In genomic region chr17:72278296-72278695, GRCm38 (mm10) we compare ENCODE assay signal across 30 mouse cellular contexts.
DNase-seq lines count a peak whose midpoint lies in the region; ATAC-seq and TF ChIP-seq lines count a peak whose summit lies in the region.
"Had no signal": no experiment of that assay in that cellular context is flagged by ENCODE, and none has a peak within 500 bp of the region (broad histone marks: within the 10 kb centered on the region; RNA-seq: fewer than 3 reads in every experiment).

No protein-coding gene starts in this region.

- no peaks in the 10 kb centered on the region for H3K79me2 ChIP-seq in heart, adult 2 months (replicated peaks; ENCODE audit: control insufficient read depth, insufficient read depth, low read length)

- H3K4me2 ChIP-seq in midbrain, postnatal 0 days (ENCODE audit: low read depth, low read length, poor library complexity, severe bottlenecking) = no peak overlapping the region
- no peak overlapping the region for H3K4me2 ChIP-seq in midbrain, embryonic 15.5 days
- H3K4me2 ChIP-seq in kidney, embryonic 16.5 days (replicated peaks; ENCODE audit: low read depth, low read length) = no peak overlapping the region
- H3K4me2 ChIP-seq: embryonic facial prominence, embryonic 15.5 days; forebrain, embryonic 12.5 days; heart, embryonic 11.5 days; hindbrain, embryonic 13.5 days; liver, embryonic 15.5 days; midbrain, embryonic 11.5 days; stomach, embryonic 15.5 days had no signal

- H3K9ac ChIP-seq in heart, adult 2 months (ENCODE audit: low read depth, low read length) = no peak overlapping the region
- H3K9ac ChIP-seq in midbrain, postnatal 0 days (replicated peaks; ENCODE audit: low read length, poor library complexity, severe bottlenecking) = no peak overlapping the region
- H3K9ac ChIP-seq in midbrain, embryonic 15.5 days = no peak overlapping the region
- H3K9ac ChIP-seq in kidney, embryonic 16.5 days (replicated peaks; ENCODE audit: low read length) = no peak overlapping the region
- H3K9ac ChIP-seq: embryonic facial prominence, embryonic 15.5 days; forebrain, embryonic 12.5 days; forebrain, postnatal 0 days; hindbrain, embryonic 13.5 days; liver, embryonic 15.5 days; stomach, embryonic 15.5 days had no signal

- no peak for TF ChIP-seq EP300 in heart, adult 2 months (IDR thresholded peaks at IDR 0.05; ENCODE audit: insufficient read depth, low read depth, low read length)

- no peak for DNase-seq in heart, adult 2 months
- DNase-seq in heart, postnatal 4 days = no peak
- DNase-seq in midbrain, postnatal 0 days (ENCODE audit: low spot score) = no peak
- DNase-seq in R1 (ENCODE audit: low read depth, low spot score) (peak; percentile 61), MN1 (ENCODE audit: low spot score) (no peak)
- DNase-seq: adrenal gland, adult 8-10 months; cerebellum, adult 2 months; cerebellum, postnatal 25 days; forebrain, postnatal 0 days; heart, postnatal 36 days; kidney, adult 2 months; kidney, postnatal 4 days; layer of hippocampus, adult 9-11 months; liver; lung, postnatal 36 days; right cerebral cortex, postnatal 14 days; thymus, postnatal 14 days had no signal

- no peaks in the 10 kb centered on the region for H3K9me3 ChIP-seq in midbrain, postnatal 0 days (ENCODE audit: low read length)
- no peaks in the 10 kb centered on the region for H3K9me3 ChIP-seq in midbrain, embryonic 15.5 days
- no peaks in the 10 kb centered on the region for H3K9me3 ChIP-seq in kidney, embryonic 16.5 days (ENCODE audit: low read length)
- H3K9me3 ChIP-seq: embryonic facial prominence, embryonic 15.5 days; hindbrain, embryonic 13.5 days; liver, embryonic 15.5 days; stomach, embryonic 15.5 days had no signal

- H3K27me3 ChIP-seq in heart, adult 2 months (ENCODE audit: control insufficient read depth, insufficient read depth, low read length) = no peaks in the 10 kb centered on the region
- no peaks in the 10 kb centered on the region for H3K27me3 ChIP-seq in midbrain, postnatal 0 days (ENCODE audit: insufficient read depth, low read length)
- no peaks in the 10 kb centered on the region for H3K27me3 ChIP-seq in midbrain, embryonic 15.5 days (replicated peaks)
- no peaks in the 10 kb centered on the region for H3K27me3 ChIP-seq in kidney, embryonic 16.5 days (ENCODE audit: insufficient read depth, low read length)
- H3K27me3 ChIP-seq: embryonic facial prominence, embryonic 15.5 days; forebrain, embryonic 12.5 days; hindbrain, embryonic 13.5 days; liver, embryonic 15.5 days; stomach, embryonic 15.5 days had no signal

- H3K4me1 ChIP-seq in heart, adult 2 months (ENCODE audit: control insufficient read depth, insufficient read depth, low read length) = no peaks in the 10 kb centered on the region
- H3K4me1 ChIP-seq in midbrain, postnatal 0 days (ENCODE audit: insufficient read depth, low read length) = no peaks in the 10 kb centered on the region
- no peaks in the 10 kb centered on the region for H3K4me1 ChIP-seq in midbrain, embryonic 15.5 days
- no peaks in the 10 kb centered on the region for H3K4me1 ChIP-seq in kidney, embryonic 16.5 days (ENCODE audit: insufficient read depth, low read length)
- H3K4me1 ChIP-seq: embryonic facial prominence, embryonic 10.5 days; embryonic facial prominence, embryonic 15.5 days; forebrain, embryonic 12.5 days; hindbrain, embryonic 13.5 days; liver, embryonic 15.5 days; stomach, embryonic 15.5 days had no signal

- no peak for TF ChIP-seq POLR2A in heart, adult 2 months (IDR thresholded peaks at IDR 0.05; ENCODE audit: insufficient read depth, low read depth, low read length)

- H3K36me3 ChIP-seq in heart, adult 2 months (ENCODE audit: control insufficient read depth, insufficient read depth, low read length) = no peaks in the 10 kb centered on the region
- no peaks in the 10 kb centered on the region for H3K36me3 ChIP-seq in midbrain, postnatal 0 days (ENCODE audit: insufficient read depth, low read length)
- H3K36me3 ChIP-seq in midbrain, embryonic 15.5 days (replicated peaks) = no peaks in the 10 kb centered on the region
- no peaks in the 10 kb centered on the region for H3K36me3 ChIP-seq in kidney, embryonic 16.5 days (ENCODE audit: insufficient read depth, low read length)
- H3K36me3 ChIP-seq: embryonic facial prominence, embryonic 10.5 days; embryonic facial prominence, embryonic 15.5 days; forebrain, embryonic 12.5 days; G1E; hindbrain, embryonic 13.5 days; liver, embryonic 15.5 days; stomach, embryonic 15.5 days had no signal

- TF ChIP-seq CTCF in heart, adult 2 months (IDR thresholded peaks at IDR 0.05) = peak; percentile 15; the same call in 1 of the 2 replicates
- TF ChIP-seq CTCF in midbrain, postnatal 0 days (IDR thresholded peaks at IDR 0.05) = peak; percentile 31

- intact Hi-C loops in heart, adult 2 months (cut with DNase I) = no loop called here

- no peak overlapping the region for H3K27ac ChIP-seq in heart, adult 2 months
- H3K27ac ChIP-seq in midbrain, postnatal 0 days (ENCODE audit: low read depth, low read length) = no peak overlapping the region
- no peak overlapping the region for H3K27ac ChIP-seq in midbrain, embryonic 15.5 days
- no peak overlapping the region for H3K27ac ChIP-seq in kidney, embryonic 16.5 days (ENCODE audit: low read length)
- H3K27ac ChIP-seq: embryonic facial prominence, embryonic 10.5 days; embryonic facial prominence, embryonic 15.5 days; forebrain, embryonic 12.5 days; hindbrain, embryonic 13.5 days; kidney, postnatal 0 days; liver, embryonic 15.5 days; stomach, embryonic 15.5 days had no signal

- H3K4me3 ChIP-seq in heart, adult 2 months = no peak overlapping the region
- no peak overlapping the region for H3K4me3 ChIP-seq in midbrain, postnatal 0 days (ENCODE audit: low read depth, low read length)
- no peak overlapping the region for H3K4me3 ChIP-seq in midbrain, embryonic 15.5 days
- no peak overlapping the region for H3K4me3 ChIP-seq in kidney, embryonic 16.5 days (ENCODE audit: low read length)
- H3K4me3 ChIP-seq: embryonic facial prominence, embryonic 10.5 days; embryonic facial prominence, embryonic 15.5 days; forebrain, embryonic 12.5 days; hindbrain, embryonic 13.5 days; liver, embryonic 15.5 days; stomach, embryonic 15.5 days had no signal

- ATAC-seq in midbrain, postnatal 0 days (ENCODE audit: low FRiP score) = no peak
- no peak for ATAC-seq in midbrain, embryonic 15.5 days (replicated peaks)
- no peak for ATAC-seq in kidney, embryonic 16.5 days (ENCODE audit: low FRiP score, low TSS enrichment)
- ATAC-seq: forebrain, postnatal 0 days; inflammation-experienced regulatory T-cells, adult 6 months had no signal
